Mouse (Mus musculus) retina, embryonic 14.5 days (tissue): ENCODE measurements around the gene Anapc7.
"Not testable (repeated sequence)": the region's sequence is repeated elsewhere in the genome, so short reads cannot be mapped to it uniquely, and the experiment has no call there.

Experiments used
- DNase-seq: peaks from one replicate; pipeline ENCODE4 v3.0.0-alpha.2; 2015; ENCODE audit warnings: low spot score

The Anapc7 gene

GRCm38 (mm10) chr5:122452194-122452593 is 30.7 kb downstream of the Anapc7 start:
- no peak for DNase-seq

- DNase-seq = no peak
These were observed 31.7 kb downstream of the Anapc7 start for GRCm38 (mm10) chr5:122453188-122453587.

- DNase-seq = no peak
These were observed 32.9 kb downstream of the Anapc7 start for GRCm38 (mm10) chr5:122454442-122454841.

GRCm38 (mm10) chr5:122454883-122455282 is 33.4 kb downstream of the Anapc7 start:
- no peak for DNase-seq

- no peak for DNase-seq
These were observed 34.1 kb downstream of the Anapc7 start for GRCm38 (mm10) chr5:122455584-122455983.

GRCm38 (mm10) chr5:122457054-122457453 is 35.6 kb downstream of the Anapc7 start:
- not testable (repeated sequence) for DNase-seq

- no peak for DNase-seq
These were observed 36.6 kb downstream of the Anapc7 start for GRCm38 (mm10) chr5:122458066-122458465.

- no peak for DNase-seq
These were observed 37.8 kb downstream of the Anapc7 start for GRCm38 (mm10) chr5:122459335-122459734.

- DNase-seq = no peak
These were observed 39.2 kb downstream of the Anapc7 start for GRCm38 (mm10) chr5:122460656-122461055.

- no peak for DNase-seq
These were observed 39.9 kb downstream of the Anapc7 start for GRCm38 (mm10) chr5:122461431-122461830.

- DNase-seq = no peak
These were observed 50.2 kb downstream of the Anapc7 start for GRCm38 (mm10) chr5:122471658-122472057.

GRCm38 (mm10) chr5:122474643-122475363 is 53.3 kb downstream of the Anapc7 start:
- DNase-seq = no peak

GRCm38 (mm10) chr5:122476078-122476477 is 54.6 kb downstream of the Anapc7 start:
- no peak for DNase-seq

GRCm38 (mm10) chr5:122477492-122477891 is 56.0 kb downstream of the Anapc7 start:
- no peak for DNase-seq

GRCm38 (mm10) chr5:122479131-122479530 is 57.6 kb downstream of the Anapc7 start:
- DNase-seq = no peak

- DNase-seq = no peak
These were observed 60.4 kb downstream of the Anapc7 start for GRCm38 (mm10) chr5:122481844-122482243.

- no peak for DNase-seq
These were observed 61.4 kb downstream of the Anapc7 start for GRCm38 (mm10) chr5:122482733-122483391.

- DNase-seq = not testable (repeated sequence)
These were observed 64.8 kb downstream of the Anapc7 start for GRCm38 (mm10) chr5:122486243-122486642.

- no peak for DNase-seq
These were observed 66.3 kb downstream of the Anapc7 start for GRCm38 (mm10) chr5:122487825-122488224.

- no peak for DNase-seq
These were observed 68.7 kb downstream of the Anapc7 start for GRCm38 (mm10) chr5:122490148-122490547.

GRCm38 (mm10) chr5:122491385-122491784 is 69.9 kb downstream of the Anapc7 start:
- no peak for DNase-seq

GRCm38 (mm10) chr5:122493035-122493434 is 71.5 kb downstream of the Anapc7 start:
- DNase-seq = no peak

- DNase-seq = no peak
These were observed 73.0 kb downstream of the Anapc7 start for GRCm38 (mm10) chr5:122494449-122494848.
